Mouse (Mus musculus): ENCODE measurements around the gene Cdv3. TPM values are rescaled to one million over a fixed set of nuclear protein-coding genes. Genes with fewer than 3 reads are reported as not detected.
A peak's percentile ranks its signal among the peaks of the same experiment; 100 is the strongest.

The Cdv3 gene
- polyA plus RNA-seq, 1 experiment from 2014 or later = 97.1 TPM

- Histone ChIP-seq H3K27me3 (replicated peaks) (no peaks in the 10 kb centered on the region), H3K27ac (no peak overlapping the region), H3K4me3 (replicated peaks) (no peak overlapping the region), H3K4me1 (replicated peaks) (no peaks in the 10 kb centered on the region), H3K9me3 (no peaks in the 10 kb centered on the region), H3K4me2 (replicated peaks) (no peak overlapping the region), H3K36me3 (peaks cover 44% of the 10 kb centered on the region), H3K9ac (no peak overlapping the region)
- 77% methylated on average over 9 of the region's 9 CpGs for WGBS
- ATAC-seq = peak; percentile 73; the same call in 1 of the 2 replicates
Measured at GRCm38 (mm10) chr9:103326449-103326848, 39.2 kb downstream of the Cdv3 start.

GRCm38 (mm10) chr9:103324678-103325077, 41.0 kb downstream of the Cdv3 start:
- Histone ChIP-seq H3K9me3 (no peaks in the 10 kb centered on the region), H3K36me3 (peaks cover 48% of the 10 kb centered on the region), H3K4me3 (replicated peaks) (no peak overlapping the region), H3K4me2 (replicated peaks) (no peak overlapping the region), H3K9ac (no peak overlapping the region), H3K4me1 (replicated peaks) (no peaks in the 10 kb centered on the region), H3K27ac (no peak overlapping the region), H3K27me3 (replicated peaks) (no peaks in the 10 kb centered on the region)
- WGBS = 87% methylated on average over 1 of the region's 2 CpGs
- no peak for ATAC-seq

DNA sequence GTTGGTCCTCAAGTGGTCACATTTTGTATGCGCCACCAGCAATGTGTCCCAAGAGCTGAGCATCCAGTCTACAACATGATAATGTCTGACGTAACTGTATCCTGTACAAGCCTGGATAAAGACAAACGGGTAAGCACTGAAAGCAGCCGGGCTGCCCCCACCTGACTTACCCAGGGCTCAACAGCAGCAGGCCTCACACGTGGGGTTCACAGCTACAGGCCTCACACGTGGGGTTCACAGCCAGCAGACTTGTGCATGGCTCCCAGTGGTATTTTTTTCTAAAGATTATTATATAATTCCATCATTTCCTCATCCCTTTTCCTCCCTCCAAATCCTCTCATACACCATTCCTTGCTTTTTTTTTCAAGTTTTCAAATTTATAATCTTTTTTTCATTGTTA, 55.8 kb downstream of the Cdv3 start:
- Histone ChIP-seq H3K4me2 (replicated peaks) (no peak overlapping the region), H3K36me3 (peaks cover 23% of the 10 kb centered on the region), H3K9me3 (no peaks in the 10 kb centered on the region), H3K4me1 (replicated peaks) (peaks cover 3% of the 10 kb centered on the region; the same call in 1 of the 2 replicates), H3K4me3 (replicated peaks) (no peak overlapping the region), H3K27me3 (replicated peaks) (no peaks in the 10 kb centered on the region), H3K27ac (no peak overlapping the region), H3K9ac (no peak overlapping the region)
- 89% methylated on average over 6 of the region's 6 CpGs for WGBS
- no peak for ATAC-seq

DNA sequence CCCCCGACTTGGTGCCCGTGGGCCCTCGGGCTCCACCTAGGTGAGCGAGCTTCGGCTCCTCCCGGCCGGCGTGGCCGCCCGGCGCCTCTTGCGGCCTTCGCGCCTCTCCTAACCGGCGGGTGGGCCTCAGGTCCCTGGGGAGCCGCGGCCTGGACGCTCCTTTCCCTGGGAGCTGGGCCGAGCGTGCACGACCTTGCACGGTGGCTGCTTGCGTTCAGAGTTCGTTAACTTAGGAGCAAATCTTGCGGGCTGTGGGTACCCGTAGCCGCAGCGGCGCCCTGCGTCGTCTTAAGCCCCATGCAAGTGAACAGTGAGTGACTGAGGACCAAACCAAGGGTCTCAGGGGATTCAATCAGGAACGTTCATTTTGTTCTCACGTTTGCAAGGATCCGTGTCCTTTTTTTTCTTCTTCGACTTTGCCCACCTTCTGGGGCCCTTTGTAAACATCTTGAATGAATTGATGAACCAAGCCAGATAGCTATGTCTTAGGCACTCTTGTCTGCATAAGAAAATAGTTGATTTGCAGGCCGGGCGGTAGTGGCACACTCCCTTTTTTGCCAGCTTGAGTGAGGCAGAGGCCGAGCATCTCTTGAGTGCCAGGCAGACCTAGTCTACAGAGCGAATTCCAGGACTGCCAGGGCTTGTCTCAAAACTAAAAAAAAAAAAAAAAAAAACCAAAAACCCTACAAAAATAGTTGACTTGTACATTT, 60.2 kb downstream of the Cdv3 start:
- Histone ChIP-seq H3K4me3 (replicated peaks) (peak overlapping the region; percentile 89), H3K27me3 (replicated peaks) (no peaks in the 10 kb centered on the region), H3K4me1 (replicated peaks) (peaks cover 3% of the 10 kb centered on the region; the same call in 1 of the 2 replicates), H3K4me2 (replicated peaks) (peak overlapping the region; percentile 72), H3K36me3 (peaks cover 12% of the 10 kb centered on the region; the same call in 1 of the 2 replicates), H3K9ac (peak overlapping the region; percentile 86), H3K9me3 (no peaks in the 10 kb centered on the region), H3K27ac (peak overlapping the region; percentile 78)
- under 1% methylated on average over 40 of the region's 40 CpGs for WGBS
- ATAC-seq = peak; percentile 85

DNA sequence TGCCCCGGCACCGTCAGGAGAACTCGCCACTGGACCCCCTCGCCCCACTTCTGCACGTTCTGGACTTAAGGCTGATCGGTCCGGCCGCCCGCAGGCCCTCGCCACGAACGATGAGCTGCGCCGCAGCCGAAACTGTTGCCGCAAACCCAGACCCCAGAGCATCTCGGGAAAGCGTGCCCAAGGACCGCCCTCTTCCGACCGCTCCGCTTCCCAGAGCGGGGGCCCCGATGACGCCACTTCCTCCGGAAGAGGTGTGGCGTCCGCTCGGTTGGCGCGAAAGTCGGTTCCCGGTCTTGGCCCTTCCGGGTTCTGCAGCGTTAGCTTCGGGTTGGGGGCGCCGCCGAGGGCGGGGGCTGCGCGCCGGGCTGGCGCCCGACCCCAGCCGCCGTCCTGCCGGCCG, 60.7 kb downstream of the Cdv3 start, which contains the start of the genes 1300017J02Rik and Topbp1:
Gene 1300017J02Rik (minus strand): TSS at position 156 of the 400 bp plus-strand sequence.
Gene Topbp1 (plus strand): TSS at position 289 of the 400 bp plus-strand sequence.
- ATAC-seq = peak; percentile 99
- WGBS = under 1% methylated on average over 49 of the region's 49 CpGs

More for the DNA sequence above, 60.7 kb downstream of the Cdv3 start, which contains the start of the genes 1300017J02Rik and Topbp1:
- H3K4me1 ChIP-seq (replicated peaks) = peaks cover 3% of the 10 kb centered on the region; the same call in 1 of the 2 replicates
- no peaks in the 10 kb centered on the region for H3K27me3 ChIP-seq (replicated peaks)
- H3K4me3 ChIP-seq (replicated peaks) = peak within 1 kb of the TSS; percentile 89
- peak within 1 kb of the TSS; percentile 78 for H3K27ac ChIP-seq
- H3K9me3 ChIP-seq = no peaks in the 10 kb centered on the region
- peak within 1 kb of the TSS; percentile 86 for H3K9ac ChIP-seq
- peaks cover 12% of the 10 kb centered on the region; the same call in 1 of the 2 replicates for H3K36me3 ChIP-seq
- peak within 1 kb of the TSS; percentile 72 for H3K4me2 ChIP-seq (replicated peaks)

Other genes starting within 250 kb of the Cdv3 start
- 46.4 and 55.2 TPM in 2 replicates for gene Srprb, start 163.7 kb downstream of the Cdv3 start, polyA plus RNA-seq (2015; fragmentation: Nextera tagmentation; extraction: Ambion mirVana)
- gene Gm20425, start 135.5 kb downstream of the Cdv3 start, polyA plus RNA-seq (2015; fragmentation: Nextera tagmentation; extraction: Ambion mirVana) = 0.21 and 8.8 TPM in 2 replicates
- gene Trf, start 135.4 kb downstream of the Cdv3 start, polyA plus RNA-seq (2015; fragmentation: Nextera tagmentation; extraction: Ambion mirVana) = 188 and 277 TPM in 2 replicates
- 2.3 and 2.4 TPM in 2 replicates for gene 1300017J02Rik, start 60.8 kb downstream of the Cdv3 start, polyA plus RNA-seq (2015; fragmentation: Nextera tagmentation; extraction: Ambion mirVana)
- gene Topbp1, start 60.6 kb downstream of the Cdv3 start, polyA plus RNA-seq (2015; fragmentation: Nextera tagmentation; extraction: Ambion mirVana) = 55.4 and 62.3 TPM in 2 replicates
- 0.19 and 0.76 TPM in 2 replicates for gene Bfsp2, start 114.6 kb upstream of the Cdv3 start, polyA plus RNA-seq (2015; fragmentation: Nextera tagmentation; extraction: Ambion mirVana)